Mouse (Mus musculus): ENCODE results near the gene Wrnip1. TPM values are rescaled to one million over a fixed set of nuclear protein-coding genes. Genes with fewer than 3 reads are reported as not detected.

Wrnip1 gene
- total and polyA plus RNA-seq, 3 experiments, result 33.4 to 46.7 (median 37.7) TPM

- no peak for DNase-seq
These were observed 5.0 kb downstream of the Wrnip1 start for GRCm38 (mm10) chr13:32806820-32807219.

GRCm38 (mm10) chr13:32807624-32808023 is 5.8 kb downstream of the Wrnip1 start:
- no peak for DNase-seq

- DNase-seq, result no peak
These were observed 17.4 kb downstream of the Wrnip1 start for GRCm38 (mm10) chr13:32819241-32819640.

- no peak for DNase-seq
These were observed 18.1 kb downstream of the Wrnip1 start for GRCm38 (mm10) chr13:32819926-32820325.

GRCm38 (mm10) chr13:32821671-32822070 is 19.8 kb downstream of the Wrnip1 start:
- no peak for DNase-seq

GRCm38 (mm10) chr13:32823126-32823525 is 21.3 kb downstream of the Wrnip1 start:
- no peak for DNase-seq

- no peak for DNase-seq
These were observed 22.8 kb downstream of the Wrnip1 start for GRCm38 (mm10) chr13:32824377-32825330.

GRCm38 (mm10) chr13:32825546-32825945 is 23.7 kb downstream of the Wrnip1 start:
- DNase-seq, result no peak

- peak; percentile 81 for DNase-seq
These were observed 25.4 kb downstream of the Wrnip1 start for GRCm38 (mm10) chr13:32827111-32827822.

GRCm38 (mm10) chr13:32827951-32828350 is 26.1 kb downstream of the Wrnip1 start:
- DNase-seq, result peak; percentile 74

GRCm38 (mm10) chr13:32828886-32829285 is 27.0 kb downstream of the Wrnip1 start:
- peak; percentile 35 for DNase-seq

- DNase-seq, result peak; percentile 53
These were observed 29.9 kb downstream of the Wrnip1 start for GRCm38 (mm10) chr13:32831505-32832273.

- peak; percentile 38 for DNase-seq
These were observed 30.9 kb downstream of the Wrnip1 start for GRCm38 (mm10) chr13:32832776-32833175.

- DNase-seq, result no peak
These were observed 31.4 kb downstream of the Wrnip1 start for GRCm38 (mm10) chr13:32833237-32833636.

GRCm38 (mm10) chr13:32834513-32834912 is 32.7 kb downstream of the Wrnip1 start:
- no peak for DNase-seq

GRCm38 (mm10) chr13:32839314-32839713 is 37.5 kb downstream of the Wrnip1 start:
- no peak for DNase-seq

GRCm38 (mm10) chr13:32841349-32841748 is 39.5 kb downstream of the Wrnip1 start:
- DNase-seq, result no peak

GRCm38 (mm10) chr13:32846221-32846620 is 44.4 kb downstream of the Wrnip1 start:
- DNase-seq, result no peak

GRCm38 (mm10) chr13:32849092-32849491 is 47.3 kb downstream of the Wrnip1 start:
- no peak for DNase-seq

- no peak for DNase-seq
These were observed 47.8 kb downstream of the Wrnip1 start for GRCm38 (mm10) chr13:32849531-32850123.

GRCm38 (mm10) chr13:32850156-32850555 is 48.3 kb downstream of the Wrnip1 start:
- DNase-seq, result no peak

Measured in adrenal gland, adult 2 months (tissue).